Mouse (Mus musculus) stomach, postnatal 0 days (tissue): ENCODE data around the gene Rad51b.

Experiments used
- CTCF ChIP-seq: IDR thresholded peaks from 2 replicates; pipeline ENCODE4 v1.5.1; 2016; ENCODE audit warnings: antibody characterized with exemption, low read depth, mild to moderate bottlenecking, moderate library complexity
- EP300 ChIP-seq: optimal IDR thresholded peaks from 2 replicates; pipeline ENCODE3; 2016; ENCODE audit warnings: antibody characterized with exemption

GRCm38 (mm10) chr12:79512205-79512886 lies 215.3 kb downstream of the Rad51b start:
- TF ChIP-seq CTCF (no peak), EP300 (no peak)
